Mouse (Mus musculus) ES-E14 (cell line): ENCODE results near the gene Tnfrsf1a. TPM values are rescaled to one million over a fixed set of nuclear protein-coding genes. Genes with fewer than 3 reads are reported as not detected.

Experiments used
- DNase-seq: peaks from one replicate; pipeline ENCODE4 v3.0.0-alpha.2; 2013; ENCODE audit warnings: low read depth, low spot score
- H3K27ac ChIP-seq: 2 replicates; pipeline ENCODE4 v1.5.1; 2012; ENCODE audit warnings: low read depth, mild to moderate bottlenecking, low read length, moderate library complexity, mixed read lengths; ENCODE audit not compliant: poor library complexity, insufficient read depth, severe bottlenecking
- H3K36me3 ChIP-seq: 2 replicates; pipeline ENCODE4 v1.6.1; 2012; ENCODE audit warnings: mild to moderate bottlenecking, low read length, moderate library complexity, mixed read lengths; ENCODE audit not compliant: control insufficient read depth, poor library complexity, insufficient read depth, severe bottlenecking
- H3K4me1 ChIP-seq, 2 experiments: fragments of 150-350 bp in 1 of 2; sonication (generic) in 1 of 2; 2 replicates each; pipeline ENCODE4 v1.6.1; 2012; ENCODE audit warnings: low read length in 2 of 2, mild to moderate bottlenecking in 1 of 2, mixed read lengths in 1 of 2; ENCODE audit not compliant: control insufficient read depth in 2 of 2, insufficient read depth in 2 of 2, poor library complexity in 1 of 2
- H3K4me3 ChIP-seq, 2 experiments: fragments of 150-350 bp in 1 of 2; sonication (generic) in 1 of 2; 2 replicates each; pipeline ENCODE4 v1.5.1; 2012; ENCODE audit warnings: low read length in 2 of 2, low read depth in 1 of 2, mild to moderate bottlenecking in 1 of 2, mixed read lengths in 1 of 2; ENCODE audit not compliant: insufficient read depth in 1 of 2, poor library complexity in 1 of 2, severe bottlenecking in 1 of 2
- H3K9ac ChIP-seq: 2 replicates; pipeline ENCODE4 v1.6.1; 2012; ENCODE audit warnings: low read depth, mild to moderate bottlenecking, low read length, mixed read lengths; ENCODE audit not compliant: poor library complexity, insufficient read depth, severe bottlenecking
- H3K9me3 ChIP-seq: fragments of 150-350 bp; sonication (generic); 2 replicates; pipeline ENCODE4 v1.6.1; 2012; ENCODE audit warnings: low read depth, mild to moderate bottlenecking, low read length; ENCODE audit not compliant: control insufficient read depth, insufficient read depth
- CHD2 ChIP-seq: IDR thresholded peaks from 2 replicates; pipeline ENCODE4 v1.6.1; 2014; ENCODE audit warnings: mild to moderate bottlenecking, low read depth, low read length, inconsistent platforms
- HCFC1 ChIP-seq: IDR thresholded peaks from 2 replicates; pipeline ENCODE4 v1.6.1; 2012; ENCODE audit warnings: low read length, inconsistent platforms, borderline replicate concordance; ENCODE audit not compliant: insufficient read depth
- MAFK ChIP-seq: IDR thresholded peaks from 2 replicates; pipeline ENCODE4 v1.6.1; 2014; ENCODE audit warnings: mild to moderate bottlenecking, low read depth, low read length, inconsistent platforms; ENCODE audit not compliant: insufficient read depth
- ZC3H11A ChIP-seq: IDR thresholded peaks from 2 replicates; pipeline ENCODE4 v1.6.1; 2012; ENCODE audit warnings: low read depth, mild to moderate bottlenecking, inconsistent platforms, low read length, borderline replicate concordance
- ZNF384 ChIP-seq: IDR thresholded peaks from 2 replicates; pipeline ENCODE4 v1.6.1; 2012; ENCODE audit warnings: low read depth, low read length, inconsistent platforms
- in situ Hi-C, 2 experiments: fragments of 600-800 bp; cut with MboI; formaldehyde crosslinking; loops; one replicate each; pipeline ENCODE4 v1.15.1; 2025; ENCODE audit warnings: low sequenced_read_pairs in 2 of 2, inconsistent platforms in 1 of 2; ENCODE audit not compliant: unreplicated experiment in 2 of 2
- total RNA-seq: library from RNA; depleted of rRNA; stranded (reverse); fragments of 300-350 nt; gene quantifications from 2 replicates; pipeline ENCODE4 v1.2.3, GENCODE M21; 2012

The Tnfrsf1a gene
- total RNA-seq, 1 experiment: 7.7 TPM

GRCm38 (mm10) chr6:125305465-125305864 is 43.7 kb upstream of the Tnfrsf1a start:
- H3K36me3 ChIP-seq: no peaks in the 10 kb centered on the region
- H3K9me3 ChIP-seq: no peaks in the 10 kb centered on the region
- in situ Hi-C loops: no loop called here
- H3K9ac ChIP-seq: no peak overlapping the region
- peaks cover 0 to 6% of the 10 kb centered on the region in 2 experiments; a peak in 1 of 4 replicates for H3K4me1 ChIP-seq
- TF ChIP-seq CHD2 (no peak), ZNF384 (no peak), ZC3H11A (no peak), HCFC1 (no peak)
- DNase-seq: no peak
- H3K4me3 ChIP-seq: no peak overlapping the region
- H3K27ac ChIP-seq: no peak overlapping the region

DNA sequence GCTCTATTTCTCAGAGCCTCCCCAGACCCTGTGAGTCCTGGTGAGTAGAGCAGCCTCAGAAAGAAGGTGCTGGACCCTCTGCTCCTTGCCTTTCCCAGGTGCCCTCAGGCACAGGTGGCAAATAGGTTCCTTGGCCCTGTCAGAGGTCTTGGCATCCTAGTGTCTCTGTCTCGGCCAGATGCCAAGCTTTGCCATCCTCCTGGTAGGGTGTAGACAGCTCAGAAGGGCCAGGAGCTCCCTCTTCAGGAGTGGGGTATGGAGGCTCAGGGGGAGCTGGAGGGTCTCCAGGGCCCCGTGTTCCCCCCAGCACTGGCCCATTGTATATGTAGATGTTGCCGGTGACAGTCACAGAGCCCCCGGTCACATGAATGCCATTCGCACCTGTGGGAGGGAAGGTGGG is 42.1 kb upstream of the Tnfrsf1a start:
- TF ChIP-seq CHD2: no peak
- TF ChIP-seq MAFK: no peak
- no peak for TF ChIP-seq ZC3H11A
- no peak for TF ChIP-seq HCFC1
- H3K4me3 ChIP-seq: no peak overlapping the region
- no peak overlapping the region for H3K27ac ChIP-seq
- in situ Hi-C loops: no loop called here
- H3K36me3 ChIP-seq: no peaks in the 10 kb centered on the region
- peaks cover 0 to 6% of the 10 kb centered on the region in 2 experiments; a peak in 1 of 4 replicates for H3K4me1 ChIP-seq
- no peaks in the 10 kb centered on the region for H3K9me3 ChIP-seq
- H3K9ac ChIP-seq: no peak overlapping the region
- no peak for DNase-seq

DNA sequence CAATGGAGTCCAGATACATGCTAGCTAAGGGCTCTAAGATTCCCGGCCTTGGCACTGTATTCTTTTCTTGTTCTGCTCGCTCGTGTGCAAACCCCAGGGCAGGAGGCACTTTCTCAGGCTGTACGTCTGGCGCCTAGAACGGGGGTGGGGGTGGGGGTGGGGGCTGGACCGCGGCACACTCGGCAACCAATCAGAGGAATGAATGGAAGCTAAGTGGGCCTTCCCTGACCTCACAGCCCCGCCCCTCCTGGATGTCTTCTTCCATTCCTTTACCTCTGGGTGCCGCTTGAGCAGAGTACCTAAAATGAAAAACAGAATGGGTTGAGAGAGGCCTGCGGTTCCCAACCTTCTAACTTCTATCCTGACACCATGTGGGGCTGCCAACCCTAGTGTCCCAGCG is 40.2 kb upstream of the Tnfrsf1a start:
- Histone ChIP-seq H3K36me3 (no peaks in the 10 kb centered on the region), H3K9ac (no peak overlapping the region; the same call in 1 of the 2 replicates), H3K4me1 (peaks cover 0 to 11% of the 10 kb centered on the region in 2 experiments; a peak in 2 of 4 replicates), H3K27ac (no peak overlapping the region), H3K9me3 (no peaks in the 10 kb centered on the region), H3K4me3 (peak overlapping the region; percentile 14 to 34; a peak in 2 of 4 replicates)
- TF ChIP-seq MAFK (no peak), CHD2 (no peak), ZNF384 (no peak), HCFC1 (no peak), ZC3H11A (no peak)
- in situ Hi-C loops: no loop called here
- DNase-seq: peak; percentile 63

DNA sequence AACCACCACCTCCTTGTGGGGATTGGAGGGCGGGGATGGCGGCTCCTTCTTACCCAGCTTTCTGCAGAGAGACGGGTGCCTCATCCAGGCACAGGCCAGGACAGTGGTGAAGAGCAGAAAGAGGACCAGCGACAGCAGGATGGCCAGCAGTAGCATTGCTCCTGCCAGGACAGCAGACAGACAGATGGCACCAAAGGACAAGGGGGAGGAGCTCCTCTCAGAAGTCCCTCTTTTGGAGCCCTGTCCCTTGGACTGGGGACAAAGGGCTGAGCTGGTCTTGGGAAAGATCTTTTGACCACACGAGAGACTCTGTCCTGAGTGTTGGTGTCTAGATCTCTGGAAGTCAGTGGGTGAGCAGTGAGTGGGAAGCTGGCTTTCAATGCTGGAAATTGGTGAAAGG is 39.8 kb upstream of the Tnfrsf1a start:
- in situ Hi-C loops: no loop called here
- no peak for DNase-seq
- TF ChIP-seq CHD2: no peak
- no peak for TF ChIP-seq HCFC1
- H3K4me1 ChIP-seq: peaks cover 0 to 16% of the 10 kb centered on the region in 2 experiments; a peak in 2 of 4 replicates
- H3K36me3 ChIP-seq: no peaks in the 10 kb centered on the region
- H3K27ac ChIP-seq: no peak overlapping the region
- H3K4me3 ChIP-seq: 0 out of 4 replicates have a peak overlapping the region, but pooled peaks of 1 of the 2 experiments have one; percentile 14
- H3K9me3 ChIP-seq: no peaks in the 10 kb centered on the region
- H3K9ac ChIP-seq: no peak overlapping the region

DNA sequence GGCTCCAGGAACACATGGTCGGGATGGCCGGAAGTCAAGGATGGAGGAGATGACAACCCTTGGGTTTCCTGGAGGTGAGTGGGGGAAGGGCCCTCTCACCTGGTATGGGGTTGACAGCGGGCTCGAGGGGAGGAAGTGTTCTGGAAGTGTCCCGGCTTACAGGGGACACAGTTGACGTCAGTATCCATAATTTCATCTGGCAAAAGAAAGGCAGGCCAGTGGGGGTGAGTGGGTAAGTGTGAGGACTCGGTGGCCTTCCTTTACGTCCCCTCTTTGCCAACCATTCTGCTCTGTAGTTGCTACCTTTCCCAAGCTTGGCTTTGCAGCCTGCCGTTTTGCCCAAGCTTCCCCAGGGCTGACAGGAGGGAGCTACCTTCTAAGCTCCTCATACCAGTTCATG is 37.0 kb upstream of the Tnfrsf1a start:
- Histone ChIP-seq H3K36me3 (no peaks in the 10 kb centered on the region), H3K27ac (no peak overlapping the region), H3K9ac (no peak overlapping the region), H3K4me3 (no peak overlapping the region), H3K9me3 (no peaks in the 10 kb centered on the region), H3K4me1 (peaks cover 0 to 19% of the 10 kb centered on the region in 2 experiments; a peak in 2 of 4 replicates)
- in situ Hi-C loops: no loop called here
- DNase-seq: no peak
- TF ChIP-seq ZC3H11A (no peak), MAFK (no peak), ZNF384 (no peak), HCFC1 (no peak), CHD2 (no peak)
